Mouse (Mus musculus) liver, adult 2 months (tissue): ENCODE measurements around the gene Dync2li1.

Experiments used
- CTCF ChIP-seq: fragments of 200-500 bp; IDR thresholded peaks from 2 replicates; pipeline ENCODE4 v1.5.1; 2011; ENCODE audit warnings: low read depth, low read length, control low read depth
- POLR2A ChIP-seq: fragments of 200-500 bp; IDR thresholded peaks from 2 replicates; pipeline ENCODE4 v1.6.1; 2011; ENCODE audit warnings: low read length, control low read depth; ENCODE audit not compliant: insufficient read depth; ENCODE audit errors: extremely low read depth

- no peak for TF ChIP-seq POLR2A
- TF ChIP-seq CTCF: no peak
These were observed 5.1 kb upstream of the Dync2li1 start for GRCm38 (mm10) chr17:84621209-84621608.
